Mouse (Mus musculus) brain, embryonic 18.5 days (tissue): ENCODE data around the gene H2-Ob.

ENCODE experiments used
- DNase-seq: peaks from one replicate; pipeline ENCODE4 v3.0.0-alpha.2; 2012; ENCODE audit warnings: low read depth, low spot score

H2-Ob gene

DNA sequence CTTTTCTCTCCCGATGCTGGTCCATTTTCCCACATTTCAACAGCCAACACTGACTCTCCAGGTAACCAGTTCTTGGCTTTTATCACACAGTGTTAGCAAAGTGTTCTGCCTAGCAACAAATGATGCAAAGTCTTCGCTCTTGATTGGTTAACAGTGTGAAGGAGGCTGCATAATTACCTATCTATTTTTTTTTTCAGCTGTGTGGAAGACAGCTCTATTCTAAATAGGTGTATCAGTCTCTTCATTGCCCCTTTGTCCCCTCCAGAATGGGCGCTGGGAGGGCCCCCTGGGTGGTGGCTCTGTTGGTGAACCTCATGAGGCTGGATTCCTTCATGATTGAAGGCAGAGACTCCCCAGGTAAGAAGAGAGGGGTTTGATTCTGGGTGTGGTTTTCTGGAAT, at the start of gene H2-Ob:
H2-Ob (plus strand) TSS at position 198 of the 400 bp plus-strand sequence.
- no peak for DNase-seq

- no peak for DNase-seq
These were observed 49.7 kb upstream of the H2-Ob start for GRCm38 (mm10) chr17:34188986-34189385.

DNA sequence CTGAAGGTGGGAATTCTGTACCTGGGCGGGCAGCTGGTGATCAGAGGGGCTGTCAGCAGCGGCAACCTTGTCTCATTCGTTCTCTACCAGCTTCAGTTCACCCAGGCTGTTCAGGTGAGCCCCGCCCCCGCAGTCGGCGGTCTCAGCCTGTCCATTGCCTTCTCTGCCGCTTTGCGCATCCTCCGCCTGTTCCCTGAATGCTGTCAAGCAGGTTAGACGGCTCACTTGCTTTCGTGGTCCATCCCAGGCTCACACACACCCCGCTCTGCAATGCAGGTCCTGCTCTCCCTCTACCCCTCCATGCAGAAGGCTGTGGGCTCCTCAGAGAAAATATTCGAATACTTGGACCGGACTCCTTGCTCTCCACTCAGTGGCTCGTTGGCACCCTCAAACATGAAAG, 45.9 kb upstream of the H2-Ob start:
- DNase-seq: no peak

DNA sequence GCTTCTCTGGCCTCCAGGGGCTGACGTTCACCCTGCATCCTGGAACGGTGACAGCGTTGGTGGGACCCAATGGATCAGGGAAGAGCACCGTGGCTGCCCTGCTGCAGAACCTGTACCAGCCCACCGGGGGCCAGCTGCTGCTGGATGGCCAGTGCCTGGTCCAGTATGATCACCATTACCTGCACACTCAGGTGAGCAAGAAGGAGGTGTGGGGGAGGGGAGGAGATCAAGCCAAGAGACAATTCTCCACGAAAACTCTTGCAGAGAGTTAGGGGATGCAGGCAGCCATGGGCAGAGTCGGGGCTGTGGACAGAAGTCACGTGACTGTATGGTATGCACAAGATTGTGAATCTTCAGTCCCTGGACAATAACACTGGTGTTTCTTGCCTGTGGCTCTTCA, 45.2 kb upstream of the H2-Ob start:
- DNase-seq: no peak

GRCm38 (mm10) chr17:34194723-34195122, 44.0 kb upstream of the H2-Ob start:
- DNase-seq: no peak

- no peak for DNase-seq
These were observed 42.2 kb upstream of the H2-Ob start for GRCm38 (mm10) chr17:34196491-34196890.

GRCm38 (mm10) chr17:34196941-34197894, 41.5 kb upstream of the H2-Ob start, which contains the start of gene Psmb8:
TSS of gene Psmb8 (plus strand) at chr17:34197721.
- peak; percentile 67 for DNase-seq

DNA sequence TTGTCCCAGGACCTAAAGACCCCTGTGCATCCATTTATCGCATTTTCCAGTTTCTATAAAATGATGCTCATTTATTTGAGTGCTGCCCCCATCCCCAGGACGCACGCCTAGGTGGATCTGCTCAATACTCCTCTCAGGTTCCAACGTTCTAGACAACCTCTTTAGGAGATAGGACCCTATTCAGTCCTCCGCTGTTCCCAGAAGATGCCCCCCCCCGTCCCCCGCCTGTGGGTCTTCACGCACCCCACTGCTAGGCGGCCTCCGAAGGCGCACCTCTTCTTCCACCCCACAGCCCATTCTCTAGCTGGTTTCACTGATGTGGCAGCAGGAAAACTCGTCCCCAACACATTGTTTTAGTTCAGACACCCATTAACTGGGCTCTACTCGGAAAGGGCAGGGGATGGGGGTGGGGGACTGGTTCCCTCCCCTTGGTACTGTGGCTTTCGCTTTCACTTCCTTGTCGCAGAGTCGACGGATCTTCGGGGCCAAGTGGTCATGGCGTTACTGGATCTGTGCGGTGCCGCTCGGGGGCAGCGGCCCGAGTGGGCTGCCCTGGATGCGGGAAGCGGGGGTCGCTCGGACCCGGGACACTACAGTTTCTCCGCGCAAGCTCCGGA, 40.7 kb upstream of the H2-Ob start:
- DNase-seq: no peak

DNA sequence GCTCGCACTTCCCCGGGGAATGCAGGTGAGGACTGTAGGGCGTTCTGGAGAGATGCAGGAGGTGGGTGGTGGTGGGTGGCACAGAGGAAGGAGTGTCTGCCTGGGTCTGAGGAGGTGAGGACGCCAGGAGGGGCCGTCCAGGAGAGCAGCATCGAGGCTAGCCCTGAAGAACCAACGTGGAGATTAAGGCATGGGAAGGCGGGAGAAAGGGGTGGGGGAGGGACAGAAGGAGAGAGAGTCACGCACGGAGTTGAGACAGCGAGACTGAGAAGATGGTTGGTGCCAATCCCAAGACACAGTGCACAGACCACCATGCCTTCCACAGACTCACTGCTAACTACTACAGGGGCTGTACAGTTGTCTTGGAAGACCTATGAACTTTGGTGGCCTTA, 40.2 kb upstream of the H2-Ob start:
- no peak for DNase-seq

DNA sequence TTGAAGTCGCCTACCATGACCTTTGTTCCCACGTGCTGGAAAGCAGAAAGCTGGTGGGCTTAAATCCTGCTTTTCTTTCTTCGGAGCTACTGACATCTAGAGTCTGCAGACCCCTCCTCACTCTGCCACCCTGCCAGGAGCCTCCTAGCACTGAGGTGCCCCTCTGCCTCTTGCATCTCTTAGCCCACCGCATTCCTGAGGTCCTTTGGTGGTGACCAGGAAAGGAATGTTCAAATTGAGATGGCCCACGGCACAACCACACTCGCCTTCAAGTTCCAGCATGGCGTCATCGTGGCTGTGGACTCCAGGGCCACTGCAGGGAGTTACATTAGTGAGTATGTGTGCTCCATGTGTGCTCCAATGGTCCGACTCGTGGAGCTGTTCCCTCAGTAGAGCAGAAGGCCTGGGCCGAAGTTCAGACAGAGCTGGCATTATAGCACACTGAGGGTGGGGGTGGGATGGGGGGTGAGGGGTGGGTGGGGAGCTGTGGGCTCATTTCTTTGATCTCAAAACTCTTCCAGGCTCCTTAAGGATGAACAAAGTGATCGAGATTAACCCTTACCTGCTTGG, 39.6 kb upstream of the H2-Ob start:
- no peak for DNase-seq

DNA sequence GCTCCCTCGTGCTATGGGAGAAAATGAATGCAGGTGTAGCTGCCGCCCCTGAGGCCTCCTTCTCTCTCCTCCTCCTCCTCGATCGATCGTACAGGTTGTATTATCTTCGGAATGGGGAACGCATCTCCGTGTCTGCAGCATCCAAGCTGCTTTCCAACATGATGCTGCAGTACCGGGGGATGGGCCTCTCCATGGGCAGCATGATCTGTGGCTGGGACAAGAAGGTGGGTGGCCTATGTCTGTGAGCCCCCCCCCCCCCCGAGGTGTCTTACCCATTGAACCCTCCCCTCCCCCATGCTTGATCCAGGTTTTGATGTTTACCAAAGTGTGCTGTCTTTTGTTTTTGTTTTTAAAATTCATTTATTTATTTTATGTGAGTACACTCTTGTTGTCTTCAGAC, 38.7 kb upstream of the H2-Ob start:
- DNase-seq: no peak

GRCm38 (mm10) chr17:34200772-34201505, 37.8 kb upstream of the H2-Ob start:
- DNase-seq: no peak

- DNase-seq: no peak
These were observed 37.1 kb upstream of the H2-Ob start for GRCm38 (mm10) chr17:34201506-34202055.

- no peak for DNase-seq
These were observed 35.8 kb upstream of the H2-Ob start for GRCm38 (mm10) chr17:34202760-34203442.

DNA sequence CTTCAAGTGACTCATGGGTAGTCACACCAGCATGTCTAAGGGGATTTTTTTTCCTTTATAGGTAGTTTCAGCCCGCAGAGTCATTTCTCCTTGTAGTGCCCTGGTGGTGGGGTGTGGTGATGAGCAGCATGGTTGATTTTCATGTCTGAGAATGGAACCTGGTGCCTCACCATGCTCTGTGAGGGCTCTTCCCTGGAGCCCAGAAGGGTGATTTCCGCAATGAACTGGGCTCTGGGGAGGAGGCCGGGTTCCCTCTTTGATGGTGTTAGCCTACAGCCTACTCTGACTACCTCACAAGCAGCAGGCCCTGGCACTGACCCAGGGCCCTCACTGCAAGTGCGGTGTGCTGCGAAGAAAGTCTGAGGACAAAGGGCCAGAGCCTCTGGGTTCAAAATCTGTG, 35.3 kb upstream of the H2-Ob start, which contains the start of gene Tap2:
Tap2 (plus strand) TSS at position 84 of the 400 bp plus-strand sequence.
- DNase-seq: no peak

GRCm38 (mm10) chr17:34204303-34205010, 34.2 kb upstream of the H2-Ob start:
- DNase-seq: no peak

- DNase-seq: no peak
These were observed 33.5 kb upstream of the H2-Ob start for GRCm38 (mm10) chr17:34205021-34205745.

GRCm38 (mm10) chr17:34205746-34206176, 32.9 kb upstream of the H2-Ob start:
- DNase-seq: no peak

DNA sequence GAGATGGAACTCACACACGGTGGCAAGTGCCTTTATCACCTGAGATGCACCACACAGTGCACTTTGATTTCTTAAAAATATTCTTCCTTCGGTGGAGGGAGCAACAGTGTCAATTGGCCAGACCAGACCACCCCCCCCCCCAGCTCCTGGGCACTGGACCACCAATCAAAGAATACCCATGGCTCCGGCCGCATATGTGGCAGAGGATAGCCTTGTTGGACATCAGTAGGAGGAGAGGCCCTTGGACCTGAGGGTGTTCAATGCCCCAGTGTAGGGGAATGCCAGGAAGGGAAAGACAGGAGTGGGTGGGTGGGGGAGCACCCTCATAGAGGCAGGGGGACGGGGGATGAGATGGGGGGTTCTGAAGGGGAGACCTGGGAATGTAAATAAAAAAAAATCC, 32.0 kb upstream of the H2-Ob start:
- no peak for DNase-seq
